Mouse (Mus musculus) small intestine, adult 2 months (tissue): ENCODE results near the gene Pctp. TPM values are rescaled to one million over a fixed set of nuclear protein-coding genes. Genes with fewer than 3 reads are reported as not detected.

Experiments used
- H3K27ac ChIP-seq: fragments of 200-500 bp; 2 replicates; pipeline ENCODE4 v1.5.1; 2012; ENCODE audit warnings: low read depth, low read length, control low read depth, inconsistent platforms; ENCODE audit not compliant: insufficient read depth
- H3K27me3 ChIP-seq: fragments of 200-500 bp; 2 replicates; pipeline ENCODE4 v1.6.1; 2012; ENCODE audit warnings: mild to moderate bottlenecking, moderate library complexity, low read length, inconsistent platforms; ENCODE audit not compliant: control insufficient read depth, insufficient read depth
- H3K36me3 ChIP-seq: fragments of 200-500 bp; 2 replicates; pipeline ENCODE4 v1.6.1; 2012; ENCODE audit warnings: mild to moderate bottlenecking, low read length, control low read depth, inconsistent platforms; ENCODE audit not compliant: control insufficient read depth, insufficient read depth
- H3K4me1 ChIP-seq: fragments of 200-500 bp; 2 replicates; pipeline ENCODE4 v1.6.1; 2012; ENCODE audit warnings: low read length, inconsistent platforms, mixed read lengths; ENCODE audit not compliant: control insufficient read depth, insufficient read depth, insufficient read length
- H3K4me3 ChIP-seq: fragments of 200-500 bp; 2 replicates; pipeline ENCODE4 v1.5.1; 2012; ENCODE audit warnings: low read depth, mild to moderate bottlenecking, control low read depth, inconsistent platforms, low read length, moderate library complexity
- CTCF ChIP-seq: fragments of 200-500 bp; IDR thresholded peaks from 2 replicates; pipeline ENCODE4 v1.5.1; 2012; ENCODE audit warnings: low read depth, mild to moderate bottlenecking, control low read depth, inconsistent platforms, low read length, moderate library complexity, mixed read lengths; ENCODE audit not compliant: insufficient replicate concordance, insufficient read length; ENCODE audit errors: extremely low read depth
- POLR2A ChIP-seq: fragments of 200-500 bp; IDR thresholded peaks from 2 replicates; pipeline ENCODE4 v1.6.1; 2012; ENCODE audit warnings: low read depth, mild to moderate bottlenecking, control low read depth, inconsistent platforms, low read length, moderate library complexity
- WGBS: fragments of 180-500 bp; shearing (Covaris S2); methylation state at CpG from one replicate; pipeline ENCODE4 v1.1.7; 2018; 5-methylcytosine and 5-hydroxymethylcytosine counted together
- polyA plus RNA-seq: library from polyadenylated mRNA; depleted of rRNA; stranded (reverse); fragments of >200 nt; gene quantifications from 2 replicates; pipeline ENCODE4 v1.2.3, GENCODE M21; 2012

The Pctp gene
- polyA plus RNA-seq, 1 experiment: 1.4 TPM

- Histone ChIP-seq H3K27me3 (no peaks in the 10 kb centered on the region), H3K27ac (no peak overlapping the region), H3K4me3 (no peak overlapping the region), H3K36me3 (no peaks in the 10 kb centered on the region), H3K4me1 (no peaks in the 10 kb centered on the region)
- 93% methylated on average over 8 of the region's 8 CpGs for WGBS
- TF ChIP-seq CTCF: no peak
- TF ChIP-seq POLR2A: no peak
These were observed 16.2 kb downstream of the Pctp start for GRCm38 (mm10) chr11:89986516-89986915.

GRCm38 (mm10) chr11:89985200-89986187 is 17.2 kb downstream of the Pctp start:
- Histone ChIP-seq H3K36me3 (no peaks in the 10 kb centered on the region), H3K27ac (no peak overlapping the region), H3K4me3 (no peak overlapping the region), H3K27me3 (no peaks in the 10 kb centered on the region), H3K4me1 (no peaks in the 10 kb centered on the region)
- WGBS: 79% methylated on average over 10 of the region's 10 CpGs
- TF ChIP-seq CTCF (no peak), POLR2A (no peak)

- H3K4me1 ChIP-seq: no peaks in the 10 kb centered on the region
- H3K4me3 ChIP-seq: no peak overlapping the region
- H3K27me3 ChIP-seq: no peaks in the 10 kb centered on the region
- H3K36me3 ChIP-seq: no peaks in the 10 kb centered on the region
- WGBS: 96% methylated on average over 5 of the region's 5 CpGs
- no peak overlapping the region for H3K27ac ChIP-seq
- TF ChIP-seq CTCF: no peak
- TF ChIP-seq POLR2A: no peak
These were observed 18.3 kb downstream of the Pctp start for GRCm38 (mm10) chr11:89984436-89984835.

- WGBS: 72% methylated on average over 2 of the region's 2 CpGs
- peaks cover 2% of the 10 kb centered on the region; the same call in 1 of the 2 replicates for H3K4me1 ChIP-seq
- H3K27me3 ChIP-seq: no peaks in the 10 kb centered on the region
- no peak overlapping the region for H3K27ac ChIP-seq
- no peaks in the 10 kb centered on the region for H3K36me3 ChIP-seq
- H3K4me3 ChIP-seq: no peak overlapping the region
- no peak for TF ChIP-seq POLR2A
- TF ChIP-seq CTCF: no peak
These were observed 19.8 kb downstream of the Pctp start for GRCm38 (mm10) chr11:89982918-89983317.

GRCm38 (mm10) chr11:89980106-89980505 is 22.6 kb downstream of the Pctp start:
- Histone ChIP-seq H3K4me3 (no peak overlapping the region), H3K36me3 (no peaks in the 10 kb centered on the region), H3K27me3 (no peaks in the 10 kb centered on the region), H3K27ac (no peak overlapping the region), H3K4me1 (peaks cover 4% of the 10 kb centered on the region; the same call in 1 of the 2 replicates)
- no peak for TF ChIP-seq CTCF
- no peak for TF ChIP-seq POLR2A
- 89% methylated on average over 2 of the region's 2 CpGs for WGBS

GRCm38 (mm10) chr11:89978914-89979818 is 23.5 kb downstream of the Pctp start:
- TF ChIP-seq CTCF (no peak), POLR2A (no peak)
- Histone ChIP-seq H3K27me3 (no peaks in the 10 kb centered on the region), H3K27ac (peak overlapping the region; percentile 7; the same call in 1 of the 2 replicates), H3K4me3 (no peak overlapping the region), H3K36me3 (no peaks in the 10 kb centered on the region), H3K4me1 (peaks cover 4% of the 10 kb centered on the region; the same call in 1 of the 2 replicates)
- WGBS: 47% methylated on average over 11 of the region's 11 CpGs

GRCm38 (mm10) chr11:89978353-89978831 is 24.3 kb downstream of the Pctp start:
- no peak for TF ChIP-seq POLR2A
- no peak for TF ChIP-seq CTCF
- no peaks in the 10 kb centered on the region for H3K36me3 ChIP-seq
- H3K4me1 ChIP-seq: peaks cover 4% of the 10 kb centered on the region; the same call in 1 of the 2 replicates
- no peak overlapping the region for H3K4me3 ChIP-seq
- 32% methylated on average over 11 of the region's 11 CpGs for WGBS
- H3K27me3 ChIP-seq: no peaks in the 10 kb centered on the region
- H3K27ac ChIP-seq: peak overlapping the region; percentile 64
